10 mouse cellular contexts compared by ENCODE assay signal in genomic region chr17:7521127-7521526, GRCm38 (mm10).
DNase-seq lines count a peak whose midpoint lies in the region; ATAC-seq and TF ChIP-seq lines count a peak whose summit lies in the region.
"Had no signal": no experiment of that assay in that cellular context is flagged by ENCODE, and none has a peak within 500 bp of the region (broad histone marks: within the 10 kb centered on the region; RNA-seq: fewer than 3 reads in every experiment).

No protein-coding gene starts in this region.

- peaks cover 3% of the 10 kb centered on the region; the same call in 1 of the 2 replicates for H3K4me1 ChIP-seq in intestine, embryonic 16.5 days (ENCODE audit: control insufficient read depth, insufficient read depth, low read length)
- H3K4me1 ChIP-seq in intestine, postnatal 0 days (replicated peaks; ENCODE audit: control insufficient read depth, insufficient read depth, low read length): no peaks in the 10 kb centered on the region
- H3K4me1 ChIP-seq in stomach, embryonic 16.5 days (ENCODE audit: control insufficient read depth, insufficient read depth, low read length): no peaks in the 10 kb centered on the region
- no peaks in the 10 kb centered on the region for H3K4me1 ChIP-seq in stomach, postnatal 0 days (replicated peaks; ENCODE audit: control insufficient read depth, insufficient read depth)
- no peaks in the 10 kb centered on the region for H3K4me1 ChIP-seq in hindbrain, embryonic 14.5 days (replicated peaks; ENCODE audit: control insufficient read depth, insufficient read depth, low read length)

- no peak overlapping the region for H3K4me3 ChIP-seq in intestine, embryonic 16.5 days (ENCODE audit: low read length)
- H3K4me3 ChIP-seq in intestine, postnatal 0 days (ENCODE audit: low read depth, low read length): no peak overlapping the region
- no peak overlapping the region for H3K4me3 ChIP-seq in stomach, embryonic 16.5 days (replicated peaks; ENCODE audit: low read length)
- no peak overlapping the region for H3K4me3 ChIP-seq in stomach, postnatal 0 days (ENCODE audit: low read depth, low read length)
- no peak overlapping the region for H3K4me3 ChIP-seq in hindbrain, embryonic 14.5 days (replicated peaks; ENCODE audit: low read length)

- no peak for ATAC-seq in intestine, embryonic 16.5 days
- no peak for ATAC-seq in intestine, postnatal 0 days
- no peak for ATAC-seq in stomach, embryonic 16.5 days (ENCODE audit: insufficient read depth, low FRiP score)
- ATAC-seq in stomach, postnatal 0 days (ENCODE audit: low FRiP score, low TSS enrichment): no peak
- ATAC-seq in hindbrain, embryonic 14.5 days (ENCODE audit: low FRiP score): peak; percentile 37; the same call in 1 of the 2 replicates

- H3K36me3 ChIP-seq in intestine, embryonic 16.5 days (ENCODE audit: control insufficient read depth, insufficient read depth, low read length): no peaks in the 10 kb centered on the region
- no peaks in the 10 kb centered on the region for H3K36me3 ChIP-seq in intestine, postnatal 0 days (ENCODE audit: control insufficient read depth, insufficient read depth)
- H3K36me3 ChIP-seq in stomach, embryonic 16.5 days (ENCODE audit: control insufficient read depth, insufficient read depth, low read length): no peaks in the 10 kb centered on the region
- H3K36me3 ChIP-seq in stomach, postnatal 0 days (ENCODE audit: control insufficient read depth, insufficient read depth, low read length): no peaks in the 10 kb centered on the region
- H3K36me3 ChIP-seq in hindbrain, embryonic 14.5 days (replicated peaks; ENCODE audit: control insufficient read depth, insufficient read depth): no peaks in the 10 kb centered on the region

- 55% methylated on average over 10 of the region's 10 CpGs for WGBS in intestine, embryonic 16.5 days
- 60% methylated on average over 10 of the region's 10 CpGs for WGBS in intestine, postnatal 0 days
- WGBS in stomach, embryonic 16.5 days: 59% methylated on average over 10 of the region's 10 CpGs
- 53% methylated on average over 10 of the region's 10 CpGs for WGBS in stomach, postnatal 0 days
- 58% methylated on average over 10 of the region's 10 CpGs for WGBS in hindbrain, embryonic 14.5 days

- H3K9me3 ChIP-seq in intestine, embryonic 16.5 days (ENCODE audit: control insufficient read depth, low read length): no peaks in the 10 kb centered on the region
- H3K9me3 ChIP-seq in intestine, postnatal 0 days (ENCODE audit: control insufficient read depth): no peaks in the 10 kb centered on the region
- H3K9me3 ChIP-seq in stomach, embryonic 16.5 days (replicated peaks; ENCODE audit: control insufficient read depth, low read length): no peaks in the 10 kb centered on the region
- no peaks in the 10 kb centered on the region for H3K9me3 ChIP-seq in stomach, postnatal 0 days (ENCODE audit: control insufficient read depth, low read length)
- H3K9me3 ChIP-seq in hindbrain, embryonic 14.5 days (ENCODE audit: control insufficient read depth, low read length): no peaks in the 10 kb centered on the region

- no peak overlapping the region for H3K4me2 ChIP-seq in intestine, embryonic 16.5 days (ENCODE audit: low read depth, low read length)
- no peak overlapping the region for H3K4me2 ChIP-seq in intestine, postnatal 0 days (replicated peaks; ENCODE audit: low read depth)
- no peak overlapping the region for H3K4me2 ChIP-seq in stomach, embryonic 16.5 days (ENCODE audit: low read depth, low read length)
- H3K4me2 ChIP-seq in stomach, postnatal 0 days (replicated peaks; ENCODE audit: low read depth): no peak overlapping the region
- no peak overlapping the region for H3K4me2 ChIP-seq in hindbrain, embryonic 14.5 days (replicated peaks)

- no peak for TF ChIP-seq CTCF in intestine, postnatal 0 days (IDR thresholded peaks at IDR 0.05; ENCODE audit: low read depth)
- TF ChIP-seq CTCF in stomach, postnatal 0 days (IDR thresholded peaks at IDR 0.05; ENCODE audit: low read depth): no peak

- DNase-seq in stomach, postnatal 0 days (ENCODE audit: low spot score): no peak
- DNase-seq in hindbrain, embryonic 14.5 days (ENCODE audit: low spot score): peak; percentile 33
- DNase-seq in spleen, postnatal 14 days (ENCODE audit: low spot score in 2 of 2): no peak
- DNase-seq in urinary bladder, postnatal 14 days (ENCODE audit: low spot score): no peak
- DNase-seq: adrenal gland, adult 2 months; cerebellum, adult 9-10 months had no signal

- H3K27me3 ChIP-seq in intestine, embryonic 16.5 days (replicated peaks; ENCODE audit: control insufficient read depth, insufficient read depth, low read length): no peaks in the 10 kb centered on the region
- H3K27me3 ChIP-seq in intestine, postnatal 0 days (replicated peaks; ENCODE audit: control insufficient read depth, insufficient read depth, low read length): no peaks in the 10 kb centered on the region
- no peaks in the 10 kb centered on the region for H3K27me3 ChIP-seq in stomach, embryonic 16.5 days (ENCODE audit: control insufficient read depth, insufficient read depth, low read length)
- H3K27me3 ChIP-seq in stomach, postnatal 0 days (ENCODE audit: control insufficient read depth, insufficient read depth, low read length): no peaks in the 10 kb centered on the region
- H3K27me3 ChIP-seq in hindbrain, embryonic 14.5 days (ENCODE audit: control insufficient read depth, insufficient read depth, low read length): no peaks in the 10 kb centered on the region

- 0 out of 2 replicates have a peak overlapping the region, but pooled peaks have one; percentile 4 for H3K27ac ChIP-seq in intestine, embryonic 16.5 days (ENCODE audit: low read length)
- H3K27ac ChIP-seq in intestine, postnatal 0 days (ENCODE audit: low read depth, low read length): no peak overlapping the region
- H3K27ac ChIP-seq in stomach, embryonic 16.5 days (ENCODE audit: low read length): peak overlapping the region; percentile 15; the same call in 1 of the 2 replicates
- no peak overlapping the region for H3K27ac ChIP-seq in stomach, postnatal 0 days (replicated peaks)
- peak overlapping the region; percentile 51; the same call in 1 of the 2 replicates for H3K27ac ChIP-seq in hindbrain, embryonic 14.5 days
- H3K27ac ChIP-seq: liver, embryonic 14.5 days had no signal

- no peak overlapping the region for H3K9ac ChIP-seq in intestine, embryonic 16.5 days (ENCODE audit: low read depth, low read length)
- H3K9ac ChIP-seq in intestine, postnatal 0 days (ENCODE audit: low read depth, low read length): no peak overlapping the region
- no peak overlapping the region for H3K9ac ChIP-seq in stomach, embryonic 16.5 days (ENCODE audit: low read length)
- H3K9ac ChIP-seq in stomach, postnatal 0 days (ENCODE audit: low read length): no peak overlapping the region
- no peak overlapping the region for H3K9ac ChIP-seq in hindbrain, embryonic 14.5 days
- H3K9ac ChIP-seq: liver, embryonic 14.5 days had no signal

- no peak for TF ChIP-seq EP300 in stomach, postnatal 0 days (optimal IDR thresholded peaks at IDR 0.05)

Comparison
In these comparisons a context has a peak if more than half of its experiments do, and no peak if none do; other contexts are left out.
1. H3K27ac ChIP-seq: peak in intestine, embryonic 16.5 days (single experiment), stomach, embryonic 16.5 days (single experiment) and hindbrain, embryonic 14.5 days (single experiment); none in intestine, postnatal 0 days (single experiment) and stomach, postnatal 0 days (single experiment).